Comparison of ENCODE assay signal across 8 mouse cellular contexts in genomic region chr8:70905831-70906736, GRCm38 (mm10). TPM values are rescaled to one million over a fixed set of nuclear protein-coding genes. Genes with fewer than 3 reads are reported as not detected.
A peak's percentile ranks its signal among the peaks of the same experiment; 100 is the strongest.
DNase-seq lines count a peak whose midpoint lies in the region; ATAC-seq lines count a peak whose summit lies in the region.

Map1s (plus strand) TSS chr8:70905932.

- ATAC-seq in intestine, embryonic 14.5 days (replicated peaks; ENCODE audit: low FRiP score, low TSS enrichment, low read depth): peak; percentile 92

- H3K36me3 ChIP-seq in intestine, embryonic 14.5 days (ENCODE audit: control insufficient read depth, insufficient read depth, low read length): peaks cover 10% of the 10 kb centered on the region

- peaks cover 10% of the 10 kb centered on the region for H3K4me1 ChIP-seq in intestine, embryonic 14.5 days (replicated peaks; ENCODE audit: control insufficient read depth, insufficient read depth, low read length)

- peak within 1 kb of the TSS; percentile 90 for H3K27ac ChIP-seq in intestine, embryonic 14.5 days (ENCODE audit: low read depth)

- intact Hi-C loops in left cerebral cortex, postnatal 25 days (cut with DNase I): no loop called here

- peak within 1 kb of the TSS; percentile 80 for H3K4me3 ChIP-seq in intestine, embryonic 14.5 days (ENCODE audit: low read depth, low read length)

- H3K4me2 ChIP-seq in intestine, embryonic 14.5 days (ENCODE audit: low read length): peak within 1 kb of the TSS; percentile 73

- H3K27me3 ChIP-seq in intestine, embryonic 14.5 days (replicated peaks; ENCODE audit: control insufficient read depth, insufficient read depth, low read length): 0 out of 2 replicates have a peak, but pooled peaks cover 2% of the 10 kb centered on the region

- DNase-seq in adrenal gland, adult 18-20 months (ENCODE audit: low spot score in 2 of 2): peak; percentile 77 to 82
- peak; percentile 96 for DNase-seq in embryo, embryonic 10.5 days (ENCODE audit: low spot score)
- DNase-seq in gastrocnemius, postnatal 25 days: peak; percentile 56
- DNase-seq in intestine, embryonic 14.5 days (ENCODE audit: low spot score): peak; percentile 91
- DNase-seq in left cerebral cortex, postnatal 25 days (ENCODE audit: low spot score in 2 of 2): peak; percentile 79 to 84
- peak; percentile 92 for DNase-seq in mesoderm, embryonic 11.5 days (ENCODE audit: low read depth, low spot score)
- DNase-seq in right cerebral cortex, postnatal 25 days: peak; percentile 85
- DNase-seq in c-Kit-positive CD71-positive TER-119-positive erythroid progenitor cells, embryonic 14.5 days (ENCODE audit: low spot score): no peak

- WGBS in intestine, embryonic 14.5 days: under 1% methylated on average over 81 of the region's 86 CpGs

- H3K9me3 ChIP-seq in intestine, embryonic 14.5 days (ENCODE audit: control insufficient read depth, low read length): no peaks in the 10 kb centered on the region

- H3K9ac ChIP-seq in intestine, embryonic 14.5 days (ENCODE audit: low read length): peak within 1 kb of the TSS; percentile 92

RNA-seq across cellular contexts. Expression of gene Map1s, which starts in this region (rescaled TPM):
- total RNA-seq in adrenal gland, adult 18-20 months (2021): 10 to 100 TPM; 34.3 to 39.5 TPM
- total RNA-seq in gastrocnemius, postnatal 25 days (2021): 10 to 100 TPM; 11.6 to 11.7 TPM
- polyA plus RNA-seq in intestine, embryonic 14.5 days (2014; fragmentation: Nextera tagmentation; extraction: Ambion mirVana): 43.8 and 44.7 TPM in 2 replicates
- total RNA-seq in left cerebral cortex, postnatal 25 days (2021): 10 to 100 TPM; 71.2 to 80.7 TPM
